In genomic region chr6:7983646-7983979, GRCm38 (mm10) we compare ENCODE assay signal across 8 mouse cellular contexts.
A peak's percentile ranks its signal among the peaks of the same experiment; 100 is the strongest.
DNase-seq lines count a peak whose midpoint lies in the region; ATAC-seq and TF ChIP-seq lines count a peak whose summit lies in the region.

No protein-coding gene starts in this region.

- no peak overlapping the region for H3K4me3 ChIP-seq in bone marrow, adult 2 months (replicated peaks; ENCODE audit: control insufficient read depth, low read depth, low read length)
- H3K4me3 ChIP-seq in forebrain, embryonic 12.5 days (replicated peaks), result peak overlapping the region; percentile 26; the same call in 1 of the 2 replicates
- H3K4me3 ChIP-seq in hindbrain, embryonic 13.5 days, result no peak overlapping the region; the same call in 1 of the 2 replicates
- H3K4me3 ChIP-seq in liver, embryonic 11.5 days (ENCODE audit: low read depth, low read length), result peak overlapping the region; percentile 32

- H3K27me3 ChIP-seq in forebrain, embryonic 12.5 days, result no peaks in the 10 kb centered on the region
- no peaks in the 10 kb centered on the region for H3K27me3 ChIP-seq in hindbrain, embryonic 13.5 days
- no peaks in the 10 kb centered on the region for H3K27me3 ChIP-seq in liver, embryonic 11.5 days (replicated peaks; ENCODE audit: control insufficient read depth, insufficient read depth, low read length)

- peak; percentile 55; the same call in 1 of the 2 replicates for ATAC-seq in forebrain, embryonic 12.5 days (ENCODE audit: low FRiP score)
- ATAC-seq in hindbrain, embryonic 13.5 days (ENCODE audit: low FRiP score), result peak; percentile 65; the same call in 1 of the 2 replicates
- ATAC-seq in liver, embryonic 11.5 days (replicated peaks; ENCODE audit: low FRiP score), result peak; percentile 47; the same call in 1 of the 2 replicates

- 16% methylated on average over 7 of the region's 7 CpGs for WGBS in bone marrow, adult 2 months
- WGBS in forebrain, embryonic 12.5 days, result 37% methylated on average over 7 of the region's 7 CpGs
- 29% methylated on average over 7 of the region's 7 CpGs for WGBS in hindbrain, embryonic 13.5 days
- 22% methylated on average over 7 of the region's 7 CpGs for WGBS in liver, embryonic 11.5 days

- no peak overlapping the region for H3K27ac ChIP-seq in bone marrow, adult 2 months (ENCODE audit: control insufficient read depth, insufficient read depth, low read depth, low read length, poor library complexity)
- no peak overlapping the region for H3K27ac ChIP-seq in forebrain, embryonic 12.5 days
- H3K27ac ChIP-seq in hindbrain, embryonic 13.5 days, result no peak overlapping the region
- no peak overlapping the region for H3K27ac ChIP-seq in liver, embryonic 11.5 days (ENCODE audit: low read depth, low read length)

- peak; percentile 45 to 82 for DNase-seq in heart, adult 18-20 months
- no peak for DNase-seq in heart, adult 11 months
- DNase-seq in liver, embryonic 11.5 days (ENCODE audit: low spot score), result no peak
- DNase-seq in naive thymus-derived CD4-positive, alpha-beta T cell, adult 2 months (ENCODE audit: low read depth), result peak; percentile 66
- peak; percentile 69 for DNase-seq in thymus, postnatal 0 days (ENCODE audit: low spot score)

- no peaks in the 10 kb centered on the region for H3K9me3 ChIP-seq in forebrain, embryonic 12.5 days
- H3K9me3 ChIP-seq in hindbrain, embryonic 13.5 days, result no peaks in the 10 kb centered on the region
- H3K9me3 ChIP-seq in liver, embryonic 11.5 days (ENCODE audit: control insufficient read depth, low read length), result no peaks in the 10 kb centered on the region

- H3K9ac ChIP-seq in forebrain, embryonic 12.5 days, result no peak overlapping the region
- H3K9ac ChIP-seq in hindbrain, embryonic 13.5 days, result no peak overlapping the region
- no peak overlapping the region for H3K9ac ChIP-seq in liver, embryonic 11.5 days (ENCODE audit: low read depth, low read length)

- TF ChIP-seq CTCF in bone marrow, adult 2 months (IDR thresholded peaks at IDR 0.05; ENCODE audit: control insufficient read depth, insufficient read depth, low read length), result peak; percentile 70

- no peak for TF ChIP-seq POLR2A in bone marrow, adult 2 months (IDR thresholded peaks at IDR 0.05; ENCODE audit: borderline replicate concordance, control insufficient read depth, low read depth, low read length)

- no peaks in the 10 kb centered on the region for H3K36me3 ChIP-seq in forebrain, embryonic 12.5 days (replicated peaks)
- no peaks in the 10 kb centered on the region for H3K36me3 ChIP-seq in hindbrain, embryonic 13.5 days
- H3K36me3 ChIP-seq in liver, embryonic 11.5 days (ENCODE audit: control insufficient read depth, insufficient read depth, low read length), result no peaks in the 10 kb centered on the region

- no peaks in the 10 kb centered on the region for H3K4me1 ChIP-seq in bone marrow, adult 2 months (ENCODE audit: control insufficient read depth, insufficient read depth, low read length)
- no peaks in the 10 kb centered on the region for H3K4me1 ChIP-seq in forebrain, embryonic 12.5 days
- no peaks in the 10 kb centered on the region for H3K4me1 ChIP-seq in hindbrain, embryonic 13.5 days (replicated peaks)
- H3K4me1 ChIP-seq in liver, embryonic 11.5 days (replicated peaks; ENCODE audit: control insufficient read depth, insufficient read depth, low read length), result no peaks in the 10 kb centered on the region

- H3K4me2 ChIP-seq in forebrain, embryonic 12.5 days, result peak overlapping the region; percentile 34
- peak overlapping the region; percentile 40; the same call in 1 of the 2 replicates for H3K4me2 ChIP-seq in hindbrain, embryonic 13.5 days
- peak overlapping the region; percentile 64 for H3K4me2 ChIP-seq in liver, embryonic 11.5 days

Comparison
In these comparisons a context has a peak if more than half of its experiments do, and no peak if none do; other contexts are left out.
1. DNase-seq: peak in heart, adult 18-20 months (2 of 2), naive thymus-derived CD4-positive, alpha-beta T cell, adult 2 months (single experiment) and thymus, postnatal 0 days (single experiment); none in heart, adult 11 months (single experiment) and liver, embryonic 11.5 days (single experiment).
2. H3K4me3 ChIP-seq: peak in forebrain, embryonic 12.5 days (single experiment) and liver, embryonic 11.5 days (single experiment); none in bone marrow, adult 2 months (single experiment) and hindbrain, embryonic 13.5 days (single experiment).
3. Peak in every context shown above with its lines, with median percentiles within 50 percentile points of each other: ATAC-seq and H3K4me2 ChIP-seq.